Mouse (Mus musculus) MEL (cell line): ENCODE results near the gene Selenom. TPM values are rescaled to one million over a fixed set of nuclear protein-coding genes. Genes with fewer than 3 reads are reported as not detected.

Experiments used
- DNase-seq: peaks from one replicate; pipeline ENCODE4 v3.0.0; 2011; ENCODE audit warnings: low read depth, low spot score
- H3K27ac ChIP-seq: 2 replicates; pipeline ENCODE4 v1.5.1; 2012; ENCODE audit warnings: low read depth, mild to moderate bottlenecking, control low read depth, low read length, moderate library complexity; ENCODE audit not compliant: control insufficient read depth
- H3K27me3 ChIP-seq, 2 experiments: fragments of 150-350 bp in 1 of 2; sonication (generic) in 1 of 2; 2 replicates each; pipeline ENCODE4 v1.6.1; 2012; ENCODE audit warnings: low read length in 2 of 2, mild to moderate bottlenecking in 2 of 2, improper control_type of control experiment in 1 of 2, moderate library complexity in 1 of 2; ENCODE audit not compliant: insufficient read depth in 2 of 2, control insufficient read depth in 1 of 2
- H3K36me3 ChIP-seq, 2 experiments: 2 replicates each; pipeline ENCODE4 v1.6.1; 2012 to 2014; ENCODE audit warnings: low read length in 2 of 2, improper control_type of control experiment in 1 of 2, inconsistent platforms in 1 of 2, mild to moderate bottlenecking in 1 of 2; ENCODE audit not compliant: insufficient read depth in 2 of 2, control insufficient read depth in 1 of 2
- H3K4me1 ChIP-seq, 2 experiments: fragments of 150-350 bp in 1 of 2; sonication (generic) in 1 of 2; 2 replicates each; pipeline ENCODE4 v1.6.1; 2012; ENCODE audit warnings: low read length in 2 of 2, improper control_type of control experiment in 1 of 2, mild to moderate bottlenecking in 1 of 2; ENCODE audit not compliant: insufficient read depth in 2 of 2, control insufficient read depth in 1 of 2
- H3K4me3 ChIP-seq, 2 experiments: fragments of 150-350 bp in 1 of 2; sonication (generic) in 1 of 2; 2 replicates each; pipeline ENCODE4 v1.5.1; 2012; ENCODE audit warnings: low read depth in 2 of 2, low read length in 2 of 2, mild to moderate bottlenecking in 2 of 2, moderate library complexity in 2 of 2, control low read depth in 1 of 2, improper control_type of control experiment in 1 of 2; ENCODE audit not compliant: control insufficient read depth in 1 of 2, insufficient read depth in 1 of 2
- H3K79me2 ChIP-seq: 2 replicates; pipeline ENCODE4 v1.6.1; 2012; ENCODE audit warnings: mild to moderate bottlenecking, low read length, moderate library complexity; ENCODE audit not compliant: control insufficient read depth, poor library complexity, insufficient read depth
- H3K9ac ChIP-seq: 2 replicates; pipeline ENCODE4 v1.6.1; 2012; ENCODE audit warnings: low read depth, mild to moderate bottlenecking, control low read depth, low read length, moderate library complexity; ENCODE audit not compliant: control insufficient read depth, poor library complexity, severe bottlenecking
- H3K9me3 ChIP-seq: fragments of 150-350 bp; sonication (generic); replicated peaks from 2 replicates; pipeline ENCODE4 v1.6.1; 2012; ENCODE audit warnings: mild to moderate bottlenecking, low read length, improper control_type of control experiment, moderate library complexity; ENCODE audit not compliant: insufficient read depth
- ELF1 ChIP-seq: IDR thresholded peaks from 2 replicates; pipeline ENCODE4 v1.6.1; 2014; ENCODE audit warnings: low read depth, mild to moderate bottlenecking, inconsistent platforms, low read length, improper control_type of control experiment, moderate library complexity
- EP300 ChIP-seq, 2 experiments: IDR thresholded peaks; 2 replicates each; pipeline ENCODE4 v1.6.1; 2011; ENCODE audit warnings: improper control_type of control experiment in 2 of 2, low read length in 2 of 2, low read depth in 1 of 2, mild to moderate bottlenecking in 1 of 2
- GABPA ChIP-seq: IDR thresholded peaks from 2 replicates; pipeline ENCODE4 v1.6.1; 2012; ENCODE audit warnings: low read depth, mild to moderate bottlenecking, inconsistent platforms, low read length, improper control_type of control experiment, moderate library complexity
- HCFC1 ChIP-seq: IDR thresholded peaks from 2 replicates; pipeline ENCODE4 v1.6.1; 2012; ENCODE audit warnings: low read depth, mild to moderate bottlenecking, inconsistent platforms, low read length, improper control_type of control experiment, moderate library complexity
- KAT2A ChIP-seq: conservative IDR thresholded peaks from 2 replicates; pipeline ENCODE4 v1.6.1; 2012; ENCODE audit warnings: low read depth, low read length, improper control_type of control experiment, inconsistent platforms
- MAFK ChIP-seq: IDR thresholded peaks from 2 replicates; pipeline ENCODE4 v1.6.1; 2011; ENCODE audit warnings: low read depth, mild to moderate bottlenecking, low read length, improper control_type of control experiment, borderline replicate concordance
- MAX ChIP-seq: IDR thresholded peaks from 2 replicates; pipeline ENCODE4 v1.6.1; 2011; ENCODE audit warnings: low read length, improper control_type of control experiment
- MAZ ChIP-seq: IDR thresholded peaks from 2 replicates; pipeline ENCODE4 v1.6.1; 2012; ENCODE audit warnings: low read depth, mild to moderate bottlenecking, inconsistent platforms, low read length, improper control_type of control experiment
- MEF2A ChIP-seq: IDR thresholded peaks from 2 replicates; pipeline ENCODE4 v1.6.1; 2014; ENCODE audit warnings: low read depth, mild to moderate bottlenecking, inconsistent platforms, low read length, improper control_type of control experiment; ENCODE audit not compliant: poor library complexity, insufficient replicate concordance, severe bottlenecking; ENCODE audit errors: extremely low read depth
- MXI1 ChIP-seq: IDR thresholded peaks from 2 replicates; pipeline ENCODE4 v1.6.1; 2011; ENCODE audit warnings: mild to moderate bottlenecking, low read depth, low read length, improper control_type of control experiment
- MYB ChIP-seq: IDR thresholded peaks from 2 replicates; pipeline ENCODE4 v1.6.1; 2011; ENCODE audit warnings: mild to moderate bottlenecking, low read depth, low read length, improper control_type of control experiment
- MYC ChIP-seq: IDR thresholded peaks from 2 replicates; pipeline ENCODE4 v1.6.1; 2011; ENCODE audit warnings: low read depth, mild to moderate bottlenecking, low read length, improper control_type of control experiment, moderate library complexity
- NELFE ChIP-seq: IDR thresholded peaks from 2 replicates; pipeline ENCODE4 v1.6.1; 2011; ENCODE audit warnings: low read depth, low read length, improper control_type of control experiment
- NRF1 ChIP-seq: IDR thresholded peaks from 2 replicates; pipeline ENCODE4 v1.6.1; 2014; ENCODE audit warnings: low read depth, mild to moderate bottlenecking, inconsistent platforms, low read length, improper control_type of control experiment, moderate library complexity; ENCODE audit not compliant: poor library complexity, insufficient read depth, severe bottlenecking
- POLR2A ChIP-seq, 2 experiments: IDR thresholded peaks; 2 replicates each; pipeline ENCODE4 v1.6.1; 2011 to 2012; ENCODE audit warnings: low read length in 2 of 2, mild to moderate bottlenecking in 2 of 2, control low read depth in 1 of 2, improper control_type of control experiment in 1 of 2, low read depth in 1 of 2, moderate library complexity in 1 of 2; ENCODE audit not compliant: control insufficient read depth in 1 of 2, insufficient read depth in 1 of 2, poor library complexity in 1 of 2
- POLR2AphosphoS2 ChIP-seq: IDR thresholded peaks from 2 replicates; pipeline ENCODE4 v1.6.1; 2011; ENCODE audit warnings: low read length, improper control_type of control experiment
- POLR2AphosphoS5 ChIP-seq: IDR thresholded peaks from 2 replicates; pipeline ENCODE4 v1.6.1; 2012; ENCODE audit warnings: low read depth, borderline replicate concordance, mild to moderate bottlenecking, inconsistent platforms, low read length, moderate library complexity, mixed read lengths
- RAD21 ChIP-seq: IDR thresholded peaks from 2 replicates; pipeline ENCODE4 v1.6.1; 2011; ENCODE audit warnings: mild to moderate bottlenecking, low read depth, low read length, improper control_type of control experiment
- SIN3A ChIP-seq: IDR thresholded peaks from 2 replicates; pipeline ENCODE4 v1.6.1; 2012; ENCODE audit warnings: low read length, improper control_type of control experiment, inconsistent platforms
- SMC3 ChIP-seq: IDR thresholded peaks from 2 replicates; pipeline ENCODE4 v1.6.1; 2011; ENCODE audit warnings: low read depth, low read length, improper control_type of control experiment
- TCF12 ChIP-seq: IDR thresholded peaks from 2 replicates; pipeline ENCODE4 v1.6.1; 2014; ENCODE audit warnings: low read depth, mild to moderate bottlenecking, inconsistent platforms, low read length, improper control_type of control experiment, moderate library complexity
- UBTF ChIP-seq: IDR thresholded peaks from 2 replicates; pipeline ENCODE4 v1.6.1; 2012; ENCODE audit warnings: low read depth, mild to moderate bottlenecking, inconsistent platforms, low read length, improper control_type of control experiment, moderate library complexity, borderline replicate concordance; ENCODE audit not compliant: insufficient read depth
- USF2 ChIP-seq, 2 experiments: IDR thresholded peaks; 2 replicates each; pipeline ENCODE4 v1.6.1; 2011 to 2012; ENCODE audit warnings: improper control_type of control experiment in 2 of 2, low read length in 2 of 2, borderline replicate concordance in 1 of 2, inconsistent platforms in 1 of 2, low read depth in 1 of 2, mild to moderate bottlenecking in 1 of 2; ENCODE audit not compliant: insufficient read depth in 1 of 2
- ZKSCAN1 ChIP-seq: IDR thresholded peaks from 2 replicates; pipeline ENCODE4 v1.6.1; 2012; ENCODE audit warnings: low read depth, mild to moderate bottlenecking, inconsistent platforms, low read length, improper control_type of control experiment, moderate library complexity
- ZMIZ1 ChIP-seq: IDR thresholded peaks from 2 replicates; pipeline ENCODE4 v1.6.1; 2012; ENCODE audit warnings: low read depth, mild to moderate bottlenecking, inconsistent platforms, low read length, improper control_type of control experiment, moderate library complexity
- ZNF384 ChIP-seq: IDR thresholded peaks from 2 replicates; pipeline ENCODE4 v1.6.1; 2012; ENCODE audit warnings: low read depth, mild to moderate bottlenecking, inconsistent platforms, low read length, improper control_type of control experiment
- polyA plus RNA-seq, 2 experiments: library from polyadenylated mRNA; stranded (reverse) in 1 of 2; unstranded in 1 of 2; fragments of >175 nt in 1 of 2; fragments of >200 nt in 1 of 2; gene quantifications; 2 replicates each; pipeline versions ENCODE4 v1.2.1 to v1.2.4; 2012; ENCODE audit warnings: low replicate concordance in 2 of 2, low read depth in 1 of 2; ENCODE audit not compliant: insufficient read length in 2 of 2, insufficient read depth in 1 of 2, missing spikeins in 1 of 2
- total RNA-seq: library from RNA; depleted of rRNA; stranded (reverse); fragments of 300-350 nt; gene quantifications from 2 replicates; pipeline ENCODE4 v1.2.3, GENCODE M21; 2012

The Selenom gene
- total and polyA plus RNA-seq, 3 experiments, result 29.5 to 35.4 TPM; not detected in 1

- TF ChIP-seq NELFE (peak; percentile 69), MYC (no peak; the same call in 1 of the 2 replicates), POLR2A (IDR thresholded peaks at IDR 0.05; ENCODE audit: control insufficient read depth in 1 of 2, insufficient read depth in 1 of 2, low read depth in 1 of 2, low read length in 2 of 2, poor library complexity in 1 of 2) (peak; percentile 48 to 69), TCF12 (no peak; the same call in 1 of the 2 replicates), MYB (peak; percentile 74), SMC3 (peak; percentile 42), SIN3A (peak; percentile 60; the same call in 1 of the 2 replicates), POLR2AphosphoS5 (peak; percentile 91), MAFK (peak; percentile 42; the same call in 1 of the 2 replicates), EP300 (IDR thresholded peaks at IDR 0.05; ENCODE audit: low read depth in 1 of 2, low read length in 2 of 2) (peak in 1 of 2 experiments; percentile 21; a peak in 2 of 4 replicates), MAZ (peak; percentile 82), RAD21 (no peak), ELF1 (peak; percentile 63; the same call in 1 of the 2 replicates), MEF2A (no peak)
Observed at GRCm38 (mm10) chr11:3517846-3518732, 3.6 kb downstream of the Selenom start (continued).

DNA sequence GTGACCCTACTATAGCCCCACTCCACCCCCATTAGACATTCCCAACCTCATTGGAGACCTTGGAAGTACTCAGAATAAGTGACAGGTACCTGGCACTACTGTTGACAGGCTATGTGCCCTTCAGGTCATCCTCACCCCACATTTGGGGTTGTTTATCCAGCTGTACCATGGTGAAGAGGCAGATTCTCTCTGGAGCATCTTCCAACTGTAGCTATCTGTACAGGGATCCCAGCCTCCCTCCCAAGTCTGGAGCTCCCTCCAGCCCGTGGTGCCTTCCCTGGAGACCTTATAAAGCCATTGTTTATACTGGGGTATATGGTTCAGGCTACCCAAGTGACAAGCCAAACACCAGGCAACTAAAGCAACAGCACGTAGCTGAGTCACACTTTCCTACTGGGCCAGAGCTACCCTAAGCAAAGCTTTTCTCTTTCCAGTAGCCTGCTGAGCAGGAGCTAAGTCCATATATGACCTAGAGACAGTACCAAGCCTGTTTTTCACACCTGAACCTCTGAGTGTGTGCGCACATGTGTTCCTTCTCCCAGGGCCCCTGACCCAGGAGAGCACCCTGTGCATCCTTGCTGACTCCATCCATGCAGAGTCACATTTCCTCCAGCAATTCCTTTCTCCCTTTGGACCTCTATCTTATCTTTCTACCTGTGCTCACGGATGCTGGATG lies 4.7 kb downstream of the Selenom start:
- Histone ChIP-seq H3K4me1 (peaks cover 0 to 46% of the 10 kb centered on the region in 2 experiments; a peak in 2 of 4 replicates), H3K9ac (no peak overlapping the region), H3K36me3 (peaks cover 11 to 23% of the 10 kb centered on the region in 2 experiments; a peak in 3 of 4 replicates), H3K79me2 (peaks cover 8% of the 10 kb centered on the region), H3K9me3 (no peaks in the 10 kb centered on the region), H3K4me3 (no peak overlapping the region), H3K27me3 (no peaks in the 10 kb centered on the region), H3K27ac (peak overlapping the region; percentile 68)
- DNase-seq, result peak; percentile 72
- TF ChIP-seq NELFE, result 0 out of 2 replicates have a peak, but pooled peaks have one; percentile 7
- no peak for TF ChIP-seq USF2 (IDR thresholded peaks at IDR 0.05; ENCODE audit: borderline replicate concordance in 1 of 2, insufficient read depth in 1 of 2, low read depth in 1 of 2, low read length in 2 of 2)
- no peak for TF ChIP-seq GABPA
- TF ChIP-seq UBTF, result no peak
- no peak for TF ChIP-seq NRF1
- TF ChIP-seq SIN3A, result no peak
- no peak for TF ChIP-seq ELF1
- no peak for TF ChIP-seq MYC
- TF ChIP-seq ZKSCAN1, result 0 out of 2 replicates have a peak, but pooled peaks have one; percentile 38
- TF ChIP-seq MEF2A, result peak; percentile 21; the same call in 1 of the 2 replicates
- TF ChIP-seq ZNF384, result no peak
- 0 out of 4 replicates have a peak, but pooled peaks of 1 of the 2 experiments have one; percentile 20 for TF ChIP-seq EP300 (IDR thresholded peaks at IDR 0.05; ENCODE audit: low read depth in 1 of 2, low read length in 2 of 2)
- peak; percentile 55; the same call in 1 of the 2 replicates for TF ChIP-seq MAFK
- TF ChIP-seq HCFC1, result 0 out of 2 replicates have a peak, but pooled peaks have one; percentile 16
- no peak for TF ChIP-seq TCF12
- no peak for TF ChIP-seq RAD21
- peak; percentile 20; the same call in 1 of the 2 replicates for TF ChIP-seq ZMIZ1
- no peak for TF ChIP-seq MAX
- TF ChIP-seq KAT2A, result no peak
- 0 out of 2 replicates have a peak, but pooled peaks have one; percentile 56 for TF ChIP-seq POLR2AphosphoS5
- TF ChIP-seq MAZ, result no peak; the same call in 1 of the 2 replicates
- no peak for TF ChIP-seq MXI1
- peak; percentile 16; the same call in 1 of the 2 replicates for TF ChIP-seq MYB
- TF ChIP-seq POLR2AphosphoS2, result no peak; the same call in 1 of the 2 replicates
